Mouse (Mus musculus) spleen, embryonic (tissue): ENCODE measurements around the gene Kank2.
"Not testable (repeated sequence)": the region's sequence is repeated elsewhere in the genome, so short reads cannot be mapped to it uniquely, and the experiment has no call there.

Experiments used
- CTCF ChIA-PET: fragments of 350-600 bp; sonication (Branson Sonifier 250); formaldehyde crosslinking; loops from one replicate; lab custom pipeline; 2022; lab: Charles Lee

Gene Kank2

GRCm38 (mm10) chr9:21784517-21785307, 13.8 kb downstream of the Kank2 start:
- CTCF ChIA-PET = interaction anchor here (0.6 to 0.7 kb wide), 3 partner anchors 258 to 1535 kb away, joined by 3 to 4 read pairs (median 3); no protein-coding TSS in a partner anchor

- CTCF ChIA-PET = interaction anchor here (0.6 kb wide), 1 partner anchor 840 kb away, joined by 4 read pairs; no protein-coding TSS in a partner anchor
Measured at GRCm38 (mm10) chr9:21781657-21782468, 16.7 kb downstream of the Kank2 start.

DNA sequence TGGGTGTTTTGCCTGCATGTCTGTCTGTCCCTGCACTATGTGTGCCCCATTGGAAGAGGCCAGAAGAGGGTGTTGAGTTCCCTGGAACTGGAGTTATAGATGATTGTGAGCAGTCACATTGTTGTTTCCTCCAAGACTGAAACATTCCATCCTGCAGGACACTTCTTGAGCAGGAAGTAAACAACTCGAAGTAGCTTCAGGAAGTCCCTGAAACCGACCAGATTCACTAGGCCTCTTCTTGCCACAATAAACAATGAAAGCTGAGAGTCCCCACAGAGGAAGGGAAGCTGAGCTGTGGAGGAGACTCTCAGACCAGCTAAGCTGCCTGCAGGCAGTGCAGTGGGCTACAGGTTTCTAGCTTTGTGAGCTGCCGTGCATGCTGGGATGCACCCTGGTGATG, 20.8 kb downstream of the Kank2 start:
- CTCF ChIA-PET = no interaction called here

GRCm38 (mm10) chr9:21774353-21774752, 24.2 kb downstream of the Kank2 start:
- CTCF ChIA-PET = no interaction called here

GRCm38 (mm10) chr9:21773396-21773795, 25.1 kb downstream of the Kank2 start:
- CTCF ChIA-PET = not testable (repeated sequence)

- CTCF ChIA-PET = no interaction called here
Measured at GRCm38 (mm10) chr9:21769558-21770183, 28.9 kb downstream of the Kank2 start.

DNA sequence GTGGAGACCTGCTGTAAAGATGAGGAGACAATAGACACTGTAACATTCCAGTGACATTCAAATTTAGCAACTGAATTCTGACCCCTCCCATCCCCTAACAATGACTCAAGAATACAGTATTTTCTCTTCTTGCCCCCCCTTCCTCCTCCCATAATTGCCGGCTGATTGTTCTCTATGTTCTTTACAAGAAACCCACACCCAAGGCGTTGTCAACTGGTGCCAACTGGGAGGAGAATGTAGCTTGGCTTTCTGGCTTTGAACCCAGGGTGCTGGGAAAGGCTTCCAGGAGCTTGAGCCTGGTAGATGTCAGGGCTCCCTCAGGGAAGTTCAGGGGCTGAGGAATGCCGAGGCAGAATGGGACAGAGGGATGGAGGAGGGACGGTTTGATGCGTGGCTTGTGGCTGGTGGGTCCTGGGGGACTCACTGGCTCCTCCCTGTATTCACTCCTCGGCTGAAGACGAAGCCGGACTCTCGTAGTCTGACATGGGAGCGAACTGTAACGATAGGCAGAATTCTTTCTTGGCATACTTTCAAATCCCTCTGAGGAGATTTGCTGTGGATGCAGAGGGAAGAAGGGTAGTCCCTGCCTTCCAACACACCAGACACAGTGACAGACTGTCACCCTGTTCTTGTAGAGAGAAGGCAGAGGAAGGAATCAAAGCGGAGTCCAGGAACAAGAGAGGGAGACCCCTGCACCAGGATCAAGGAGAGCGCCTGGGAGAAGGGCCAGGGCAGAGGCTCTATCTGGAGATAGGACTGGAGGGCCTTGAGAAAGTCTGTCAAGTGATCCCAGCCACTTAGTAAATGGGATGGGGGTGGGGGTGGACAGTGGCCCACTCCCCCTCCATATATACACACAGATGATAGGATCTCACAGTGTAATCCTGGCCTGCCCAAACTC, 29.8 kb downstream of the Kank2 start:
- CTCF ChIA-PET = interaction anchor here (0.6 kb wide), 1 partner anchor 31 kb away, joined by 11 read pairs; no protein-coding TSS in a partner anchor

- CTCF ChIA-PET = no interaction called here
Measured at GRCm38 (mm10) chr9:21767896-21768295, 30.6 kb downstream of the Kank2 start.

- CTCF ChIA-PET = no interaction called here
Measured at GRCm38 (mm10) chr9:21764084-21764999, 34.2 kb downstream of the Kank2 start.

DNA sequence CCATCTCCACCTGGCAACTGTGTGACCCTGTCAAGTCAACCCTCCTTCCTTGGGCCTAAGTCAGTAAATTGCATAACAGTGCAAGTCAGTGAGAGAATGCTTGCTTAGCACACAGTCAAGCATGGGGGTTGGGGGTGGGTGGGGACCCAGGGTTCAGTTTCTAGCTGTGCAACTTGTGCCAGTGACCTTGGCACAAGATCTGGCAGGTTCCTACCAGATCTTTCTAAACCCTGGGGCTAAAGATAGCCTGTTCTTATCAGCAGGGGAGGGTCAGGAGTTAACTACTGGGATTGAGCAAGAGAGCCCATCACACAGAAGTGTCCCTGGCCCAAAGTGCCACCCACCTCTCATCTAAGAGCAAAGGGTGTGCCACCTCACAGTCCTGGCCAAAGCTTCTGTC, 36.4 kb downstream of the Kank2 start:
- CTCF ChIA-PET = interaction anchor here (0.6 kb wide), 1 partner anchor 8 kb away, joined by 4 read pairs; no protein-coding TSS in a partner anchor

GRCm38 (mm10) chr9:21760155-21761088, 38.1 kb downstream of the Kank2 start, which contains the start of gene Spc24:
Gene Spc24, minus strand, starts transcription at chr9:21760303.
- CTCF ChIA-PET = no interaction called here

DNA sequence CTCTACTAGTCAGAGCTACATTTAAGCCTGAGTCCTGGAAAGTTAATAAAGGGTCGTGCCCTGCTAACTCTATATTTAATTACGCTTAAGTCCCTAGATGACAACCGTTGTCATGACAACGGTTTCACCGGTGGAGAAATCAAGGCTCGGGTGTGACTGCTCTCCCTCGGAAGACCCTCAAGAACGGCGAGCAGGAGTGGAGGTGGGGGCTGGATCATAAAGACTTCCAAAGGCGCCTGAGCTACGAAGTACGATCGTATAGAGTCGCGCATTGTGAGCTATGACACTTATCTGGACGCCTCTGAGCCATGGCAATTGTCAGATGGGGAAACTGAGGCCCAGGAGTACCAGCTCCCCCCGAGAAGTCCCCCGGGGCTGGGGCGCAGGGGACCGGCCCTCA, 38.8 kb downstream of the Kank2 start:
- CTCF ChIA-PET = no interaction called here

GRCm38 (mm10) chr9:21758576-21759529, 39.7 kb downstream of the Kank2 start:
- CTCF ChIA-PET = interaction anchor here (0.6 kb wide), 1 partner anchor 194 kb away, joined by 17 read pairs; no protein-coding TSS in a partner anchor

DNA sequence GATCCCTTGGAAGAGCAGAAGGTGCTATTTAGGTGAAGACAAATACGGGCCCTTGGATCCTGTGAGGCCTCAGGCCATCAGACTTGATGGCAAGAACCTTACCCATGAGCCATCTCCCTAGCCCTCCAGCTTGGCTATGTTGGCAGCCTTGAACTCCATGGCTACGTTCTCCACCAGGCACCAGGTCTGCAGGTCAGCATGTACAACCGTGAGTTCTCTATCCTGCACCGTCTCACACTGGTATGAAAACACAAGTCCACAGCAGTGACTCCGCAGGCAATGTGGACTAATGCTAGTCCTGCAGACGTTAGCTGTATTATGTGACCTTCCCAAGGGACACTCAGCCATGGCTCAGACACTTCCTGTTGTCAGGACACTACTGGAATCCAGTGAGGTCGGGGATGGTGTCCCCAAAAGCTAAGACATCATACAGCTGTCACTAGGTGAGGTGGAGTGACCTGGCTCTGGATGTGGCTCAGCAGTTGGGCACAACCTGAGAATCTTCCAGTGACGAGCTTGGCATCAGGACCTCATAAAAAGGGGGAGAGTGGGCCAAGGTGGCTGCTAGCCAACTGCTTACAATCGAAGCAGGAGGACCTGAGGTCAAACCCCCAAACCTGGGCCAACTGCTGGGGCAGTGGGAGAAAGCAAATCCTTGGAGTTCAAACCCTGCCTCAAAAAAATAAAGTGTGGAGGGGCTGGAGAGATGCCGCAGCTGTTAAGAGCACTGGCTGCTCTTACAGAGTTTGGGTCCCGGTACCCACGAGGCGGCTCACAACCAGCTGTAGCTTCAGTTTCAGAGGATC, 43.8 kb downstream of the Kank2 start:
- CTCF ChIA-PET = no interaction called here

- CTCF ChIA-PET = no interaction called here
Measured at GRCm38 (mm10) chr9:21754003-21754402, 44.5 kb downstream of the Kank2 start.

- CTCF ChIA-PET = no interaction called here
Measured at GRCm38 (mm10) chr9:21752252-21752792, 46.2 kb downstream of the Kank2 start.
